Mouse (Mus musculus) activated CD4-positive, CD25-positive, alpha-beta regulatory T cell (primary cell): Measurements from ENCODE around the gene Me1. TPM values are rescaled to one million over a fixed set of nuclear protein-coding genes. Genes with fewer than 3 reads are reported as not detected.

ENCODE experiments used
- polyA plus RNA-seq, 2 experiments: library from polyadenylated mRNA; unstranded; fragments of 100-300 nt; shearing (Covaris generic); gene quantifications; one replicate each; pipeline ENCODE4 v1.2.1; 2017

Me1 gene
- polyA plus RNA-seq = under 1 TPM in 1 of 2 experiments, not detected in 1; 0.11 TPM

GRCm38 (mm10) chr9:86695818-86696261 is at the start of gene Me1:
TSS of gene Me1 (minus strand) at chr9:86695953.

GRCm38 (mm10) chr9:86742959-86743911 is 47.5 kb upstream of the Me1 start, which contains the start of gene Prss35:
TSS of gene Prss35 (plus strand) at chr9:86743649.

GRCm38 (mm10) chr9:86571540-86572135 is 124.1 kb downstream of the Me1 start, which contains the start of the genes Pgm3 and Rwdd2a:
TSS of gene Pgm3 (minus strand) at chr9:86571842.
TSS of gene Rwdd2a (plus strand) at chr9:86571991.

Other genes starting within 250 kb of the Me1 start
- gene Ube2cbp, start 231.0 kb downstream of the Me1 start, polyA plus RNA-seq = 1 to 10 TPM; 2.5 to 4.1 TPM
- 10 to 100 TPM; 25.3 to 35.3 TPM for gene Dop1a, start 228.8 kb downstream of the Me1 start, polyA plus RNA-seq
- 10 to 100 TPM; 15.2 to 20.9 TPM for gene Pgm3, start 124.1 kb downstream of the Me1 start, polyA plus RNA-seq
- 1 to 10 TPM; 3.6 to 4.0 TPM for gene Rwdd2a, start 124.0 kb downstream of the Me1 start, polyA plus RNA-seq
- gene Prss35, start 47.7 kb upstream of the Me1 start, polyA plus RNA-seq = under 1 TPM in 1 of 2 experiments, not detected in 1; 0.05 TPM
- under 1 TPM in 1 of 2 experiments, not detected in 1; 0.44 TPM for gene Snap91, start 184.7 kb upstream of the Me1 start, polyA plus RNA-seq